Mouse (Mus musculus) Patski (cell line): ENCODE results near the gene Sema3c. TPM values are rescaled to one million over a fixed set of nuclear protein-coding genes. Genes with fewer than 3 reads are reported as not detected.

Experiments
- ATAC-seq: fragments of 100-300 bp; one replicate; pipeline ENCODE4 v1.8.0; 2021
- CTCF ChIA-PET: fragments of 350-600 bp; sonication (Branson Sonifier 250); formaldehyde crosslinking; loops from one replicate; lab custom pipeline; 2022; ENCODE audit warnings: inconsistent platforms; lab: Charles Lee
- POLR2A ChIA-PET: fragments of 350-600 bp; sonication (Branson Sonifier 250); formaldehyde crosslinking; loops from one replicate; lab custom pipeline; 2022; ENCODE audit warnings: antibody characterized with exemption, inconsistent platforms; lab: Charles Lee
- DNase-seq: peaks from one replicate; pipeline ENCODE4 v3.0.0-alpha.2; 2011; ENCODE audit warnings: low read depth, low spot score
- H3K27me3 ChIP-seq: fragments of 371-371 bp; one replicate; pipeline ENCODE4 v1.5.1; 2021
- CTCF ChIP-seq: fragments of 100-300 bp; IDR thresholded peaks from one replicate; pipeline ENCODE4 v1.5.1; 2021
- in situ Hi-C: fragments of 300-500 bp; cut with MboI; formaldehyde crosslinking; loops from 3 replicates; pipeline ENCODE4 v1.11.1; 2018; ENCODE audit warnings: low pct_unique_long_range_greater_than_20kb, mixed read lengths
- polyA plus RNA-seq: library from polyadenylated mRNA; unstranded; gene quantifications from one replicate; pipeline ENCODE4 v1.2.3, GENCODE M21; 2021

Gene Sema3c
- polyA plus RNA-seq, 1 experiment from 2014 or later: 36.4 TPM

DNA sequence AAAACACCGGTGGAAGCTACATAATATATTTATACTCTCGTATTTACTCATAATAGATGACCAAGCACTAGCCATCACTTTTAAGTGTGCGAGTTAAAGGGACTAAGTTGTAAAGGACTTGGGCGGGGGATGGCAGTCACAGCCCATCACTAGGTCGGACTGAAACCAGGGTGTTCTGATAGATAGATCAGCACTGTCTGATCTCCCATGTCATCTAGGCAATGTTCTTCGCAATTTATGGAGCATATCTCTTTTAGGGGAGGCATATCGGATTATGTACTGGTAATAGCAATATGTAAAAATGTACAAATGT, 1.1 kb downstream of the Sema3c start:
- DNase-seq (no peak), ATAC-seq (peak; percentile 7)
- CTCF ChIA-PET: interaction anchor here (0.9 to 5.4 kb wide), 3 partner anchors 191 to 627 kb away, joined by 3 to 20 read pairs (median 3); no protein-coding TSS in a partner anchor
- no peak for TF ChIP-seq CTCF
- POLR2A ChIA-PET: interaction anchor here (0.6 kb wide), 1 partner anchor 619 kb away, joined by 3 read pairs; no protein-coding TSS in a partner anchor
- H3K27me3 ChIP-seq: no peaks in the 10 kb centered on the region
- in situ Hi-C loops: loop anchor here (5.0 to 25.0 kb wide), 3 partner anchors 187 to 628 kb away; no protein-coding TSS in a partner anchor

DNA sequence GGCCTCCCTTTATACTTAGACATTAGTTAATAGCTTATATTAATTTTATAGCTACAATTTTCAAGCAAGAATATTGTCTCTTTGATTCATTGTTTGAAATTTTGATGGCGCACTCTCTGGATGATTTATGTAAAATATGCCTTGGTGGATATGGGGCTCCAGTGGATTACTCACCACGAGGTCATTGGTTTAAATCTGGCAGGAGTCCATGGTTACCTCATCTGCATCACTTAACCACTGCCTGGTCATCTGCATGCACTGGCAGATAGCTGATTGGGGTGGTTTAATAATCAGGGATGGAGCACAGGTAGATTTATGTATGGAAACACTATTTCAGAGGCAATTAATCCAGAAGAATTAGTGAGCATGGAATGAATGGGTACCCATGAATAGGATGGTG, 2.0 kb downstream of the Sema3c start:
- peak; percentile 49 for DNase-seq
- ChIA-PET CTCF (interaction anchor here (1.2 to 2.0 kb wide), 5 partner anchors 11 to 629 kb away, joined by 3 to 5 read pairs (median 4); no protein-coding TSS in a partner anchor), POLR2A (no interaction called here)
- no peak for TF ChIP-seq CTCF
- H3K27me3 ChIP-seq: no peaks in the 10 kb centered on the region
- in situ Hi-C loops: loop anchor here (5.0 to 25.0 kb wide), 3 partner anchors 186 to 629 kb away; no protein-coding TSS in a partner anchor
- ATAC-seq: no peak

- no peak for TF ChIP-seq CTCF
These were observed 8.0 kb downstream of the Sema3c start for GRCm38 (mm10) chr5:17582047-17582515.

DNA sequence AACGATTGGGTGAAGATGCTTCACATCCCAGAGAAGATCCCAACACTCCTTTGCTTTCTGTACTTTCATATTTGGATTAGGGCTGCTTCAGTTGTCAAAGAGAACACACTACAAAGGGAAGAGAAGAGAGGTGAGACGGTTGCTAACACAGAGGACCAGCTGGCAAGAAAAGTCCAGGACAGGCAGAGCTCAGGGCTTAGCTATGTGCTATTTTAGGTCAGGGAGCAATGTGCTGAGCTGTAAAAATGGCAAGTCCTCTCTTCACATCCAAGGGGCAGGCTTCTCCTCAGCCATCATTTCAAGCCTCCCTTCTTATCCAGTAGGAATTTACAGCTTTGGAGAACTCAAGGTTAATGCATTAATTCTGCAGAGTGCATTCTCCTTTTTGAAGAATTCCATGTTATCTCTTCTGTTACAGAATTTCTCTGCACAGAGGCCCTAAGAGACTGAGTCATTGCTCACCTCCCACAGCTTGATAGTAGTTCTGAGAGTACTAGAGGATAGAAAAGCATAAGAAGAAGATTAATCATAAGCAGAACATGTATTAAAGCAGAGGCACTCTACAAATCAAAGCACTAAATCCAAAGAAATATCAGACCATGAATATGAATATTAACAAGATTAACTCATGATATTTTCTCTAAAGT, 10.3 kb downstream of the Sema3c start:
- in situ Hi-C loops: loop anchor here (25.0 kb wide), 1 partner anchor 178 kb away; no protein-coding TSS in a partner anchor
- DNase-seq: no peak
- ChIA-PET POLR2A (no interaction called here), CTCF (no interaction called here)
- ATAC-seq: no peak
- no peaks in the 10 kb centered on the region for H3K27me3 ChIP-seq
- no peak for TF ChIP-seq CTCF

More at GRCm38 (mm10) chr5:17582047-17582515, 8.0 kb downstream of the Sema3c start:
- H3K27me3 ChIP-seq: no peaks in the 10 kb centered on the region
- ChIA-PET CTCF (interaction anchor here (0.7 to 1.1 kb wide), 2 partner anchors 183 to 634 kb away, joined by 3 to 4 read pairs; no protein-coding TSS in a partner anchor), POLR2A (no interaction called here)
- ATAC-seq (no peak), DNase-seq (no peak)
- in situ Hi-C loops: loop anchor here (25.0 kb wide), 1 partner anchor 180 kb away; no protein-coding TSS in a partner anchor

- CTCF ChIA-PET: interaction anchor here (1.9 kb wide), 1 partner anchor 10 kb away, joined by 4 read pairs; no protein-coding TSS in a partner anchor
- no peak for ATAC-seq
- POLR2A ChIA-PET: interaction anchor here (0.7 kb wide), 1 partner anchor 9 kb away, joined by 4 read pairs; no protein-coding TSS in a partner anchor
- no peak for TF ChIP-seq CTCF
- H3K27me3 ChIP-seq: no peaks in the 10 kb centered on the region
- in situ Hi-C loops: loop anchor here (25.0 kb wide), 1 partner anchor 176 kb away; no protein-coding TSS in a partner anchor
- DNase-seq: no peak
These were observed 12.6 kb downstream of the Sema3c start for GRCm38 (mm10) chr5:17586518-17587210.

- CTCF ChIA-PET: no interaction called here
- in situ Hi-C loops: loop anchor here (25.0 kb wide), 1 partner anchor 170 kb away; no protein-coding TSS in a partner anchor
- no peaks in the 10 kb centered on the region for H3K27me3 ChIP-seq
- POLR2A ChIA-PET: no interaction called here
- TF ChIP-seq CTCF: no peak
- DNase-seq (no peak), ATAC-seq (no peak)
These were observed 17.8 kb downstream of the Sema3c start for GRCm38 (mm10) chr5:17591908-17592307.

GRCm38 (mm10) chr5:17601700-17602099, 27.6 kb downstream of the Sema3c start:
- in situ Hi-C loops: no loop called here
- no peak for ATAC-seq
- no peak for DNase-seq
- no peak for TF ChIP-seq CTCF
- POLR2A ChIA-PET: no interaction called here
- no peaks in the 10 kb centered on the region for H3K27me3 ChIP-seq
- CTCF ChIA-PET: no interaction called here

- H3K27me3 ChIP-seq: no peaks in the 10 kb centered on the region
- in situ Hi-C loops: no loop called here
- ATAC-seq (no peak), DNase-seq (peak; percentile 3)
- ChIA-PET POLR2A (interaction anchor here (0.7 kb wide), 1 partner anchor 16 kb away, joined by 3 read pairs; no protein-coding TSS in a partner anchor), CTCF (no interaction called here)
- TF ChIP-seq CTCF: no peak
These were observed 46.5 kb downstream of the Sema3c start for GRCm38 (mm10) chr5:17620619-17621018.

DNA sequence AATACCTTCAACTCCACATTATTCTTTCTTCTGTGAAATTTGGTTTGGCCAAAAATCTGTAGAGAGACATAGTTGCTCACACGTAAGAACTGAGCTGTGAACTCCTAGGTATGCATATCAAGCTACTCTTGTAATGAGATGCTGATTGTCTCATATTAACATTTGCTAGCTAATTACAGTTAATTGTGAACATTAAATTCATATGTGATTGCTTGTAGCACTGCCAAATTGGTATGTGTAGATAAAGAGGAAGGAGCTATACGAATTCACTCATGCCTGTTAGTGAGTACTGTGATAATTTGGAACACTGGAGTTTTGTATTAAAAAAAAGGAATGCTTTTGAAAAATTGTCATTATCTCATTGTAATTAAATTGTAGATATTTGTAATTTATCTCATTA, 48.5 kb downstream of the Sema3c start:
- POLR2A ChIA-PET: interaction anchor here (0.5 kb wide), 1 partner anchor 97 kb away, joined by 3 read pairs; no protein-coding TSS in a partner anchor
- no peak for TF ChIP-seq CTCF
- in situ Hi-C loops: no loop called here
- CTCF ChIA-PET: interaction anchor here (0.8 to 1.4 kb wide), 3 partner anchors 9 to 32 kb away, joined by 3 to 5 read pairs (median 4); no protein-coding TSS in a partner anchor
- DNase-seq (no peak), ATAC-seq (no peak)
- no peaks in the 10 kb centered on the region for H3K27me3 ChIP-seq

- CTCF ChIA-PET: no interaction called here
- no peak for ATAC-seq
These were observed 54.5 kb downstream of the Sema3c start for GRCm38 (mm10) chr5:17628606-17629005.

More at GRCm38 (mm10) chr5:17628606-17629005, 54.5 kb downstream of the Sema3c start:
- in situ Hi-C loops: no loop called here
- no peak for DNase-seq
- POLR2A ChIA-PET: no interaction called here
- H3K27me3 ChIP-seq: no peaks in the 10 kb centered on the region
- TF ChIP-seq CTCF: no peak
